Mouse (Mus musculus) megakaryocyte-erythroid progenitor cell, adult 5 weeks (primary cell): ENCODE results near the gene Jph2. TPM values are rescaled to one million over a fixed set of nuclear protein-coding genes. Genes with fewer than 3 reads are reported as not detected.

ENCODE experiments used
- polyA plus RNA-seq: library from polyadenylated mRNA; stranded (reverse); fragments of >175 nt; gene quantifications from 2 replicates; pipeline ENCODE4 v1.2.3, GENCODE M21; 2012

The Jph2 gene
- not detected in 2 replicates for polyA plus RNA-seq

DNA sequence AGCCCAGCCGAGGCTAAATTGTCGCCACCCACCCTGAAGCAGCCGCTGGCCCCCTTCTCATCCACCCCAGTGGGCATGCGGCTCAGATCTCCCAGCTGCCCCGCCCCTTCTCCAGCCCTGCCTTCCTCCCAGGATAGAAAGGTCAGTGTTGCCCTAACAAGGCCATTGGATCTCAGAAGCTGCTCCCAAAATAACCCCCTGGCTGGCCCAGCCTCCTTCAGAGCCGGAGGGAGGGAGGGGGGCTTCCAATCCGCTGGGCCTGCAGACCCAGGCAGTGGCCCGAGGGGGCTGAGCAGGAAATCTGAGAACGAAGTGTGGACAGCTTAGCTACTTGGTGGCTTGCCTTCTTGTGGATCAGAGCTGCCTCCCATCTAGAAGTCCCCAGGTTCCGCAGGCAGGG is at the start of gene Jph2:
Gene Jph2 (minus strand): TSS at position 89 of the 400 bp plus-strand sequence.

DNA sequence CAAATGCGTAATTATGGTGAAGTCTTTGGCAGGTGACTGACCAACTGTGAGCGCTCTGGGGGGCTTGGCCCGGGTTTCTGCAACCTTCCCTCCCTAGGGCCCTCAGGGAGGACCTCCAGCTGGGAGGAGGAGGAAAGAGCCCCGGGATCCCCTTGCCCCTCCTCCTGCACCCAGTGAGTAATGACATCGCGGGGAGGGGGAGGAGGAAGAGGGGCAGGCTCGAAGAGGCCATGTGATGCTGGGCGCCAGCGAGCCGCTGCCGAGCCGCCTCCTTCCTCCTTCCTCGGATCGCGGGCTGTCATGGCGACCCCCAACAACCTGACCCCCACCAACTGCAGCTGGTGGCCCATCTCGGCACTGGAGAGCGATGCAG is 40.4 kb upstream of the Jph2 start, which contains the start of gene Gdap1l1:
Gene Gdap1l1 (plus strand): TSS at position 231 of the 373 bp plus-strand sequence.

DNA sequence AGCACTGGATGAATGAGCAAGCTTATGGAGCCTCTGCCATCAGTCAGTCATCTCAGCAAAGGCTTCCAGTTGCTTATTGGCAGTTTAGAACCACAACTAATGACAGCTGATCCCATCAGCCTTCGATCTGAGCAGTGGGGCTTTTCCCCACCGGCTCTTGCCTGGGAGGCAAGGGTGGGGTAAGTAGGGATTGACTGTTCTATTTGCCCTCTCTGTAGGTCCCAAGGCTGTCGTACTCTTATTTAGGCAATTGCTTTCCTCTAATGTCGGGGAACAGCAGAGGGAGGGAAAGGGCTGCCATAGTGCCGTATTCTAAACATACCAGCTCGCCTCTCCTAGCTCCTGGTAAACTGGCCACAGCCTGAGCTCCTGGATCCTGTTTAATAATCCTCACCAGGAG is 26.8 kb upstream of the Jph2 start, which contains the start of gene Oser1:
Gene Oser1 (minus strand): TSS at position 101 of the 400 bp plus-strand sequence.

Other genes starting within 250 kb of the Jph2 start
- 9.1 and 12.4 TPM in 2 replicates for gene Tox2, start 194.9 kb downstream of the Jph2 start, polyA plus RNA-seq
- 22.1 and 30.3 TPM in 2 replicates for gene Oser1, start 26.7 kb upstream of the Jph2 start, polyA plus RNA-seq
- gene Gdap1l1, start 40.5 kb upstream of the Jph2 start, polyA plus RNA-seq = 0.11 TPM in 1 of 2 replicates, not detected in the other
- gene Fitm2, start 74.6 kb upstream of the Jph2 start, polyA plus RNA-seq = 1.7 and 1.9 TPM in 2 replicates
- gene R3hdml, start 94.3 kb upstream of the Jph2 start, polyA plus RNA-seq = not detected in 2 replicates
- 0.65 and 1.2 TPM in 2 replicates for gene Hnf4a, start 108.8 kb upstream of the Jph2 start, polyA plus RNA-seq
- gene Ttpal, start 204.3 kb upstream of the Jph2 start, polyA plus RNA-seq = 12.6 and 16.3 TPM in 2 replicates
- 118 and 119 TPM in 2 replicates for gene Serinc3, start 247.1 kb upstream of the Jph2 start, polyA plus RNA-seq